Mouse (Mus musculus) frontal cortex, adult (tissue): Measurements from ENCODE around the gene Rnaseh2a.

Experiments
- ATAC-seq: cut with Nextera tagmentation; 2 replicates; pipeline ENCODE4 v1.9.2; 2017; ENCODE audit warnings: mild to moderate bottlenecking, moderate library complexity, mixed read lengths; ENCODE audit not compliant: low TSS enrichment

Gene Rnaseh2a

DNA sequence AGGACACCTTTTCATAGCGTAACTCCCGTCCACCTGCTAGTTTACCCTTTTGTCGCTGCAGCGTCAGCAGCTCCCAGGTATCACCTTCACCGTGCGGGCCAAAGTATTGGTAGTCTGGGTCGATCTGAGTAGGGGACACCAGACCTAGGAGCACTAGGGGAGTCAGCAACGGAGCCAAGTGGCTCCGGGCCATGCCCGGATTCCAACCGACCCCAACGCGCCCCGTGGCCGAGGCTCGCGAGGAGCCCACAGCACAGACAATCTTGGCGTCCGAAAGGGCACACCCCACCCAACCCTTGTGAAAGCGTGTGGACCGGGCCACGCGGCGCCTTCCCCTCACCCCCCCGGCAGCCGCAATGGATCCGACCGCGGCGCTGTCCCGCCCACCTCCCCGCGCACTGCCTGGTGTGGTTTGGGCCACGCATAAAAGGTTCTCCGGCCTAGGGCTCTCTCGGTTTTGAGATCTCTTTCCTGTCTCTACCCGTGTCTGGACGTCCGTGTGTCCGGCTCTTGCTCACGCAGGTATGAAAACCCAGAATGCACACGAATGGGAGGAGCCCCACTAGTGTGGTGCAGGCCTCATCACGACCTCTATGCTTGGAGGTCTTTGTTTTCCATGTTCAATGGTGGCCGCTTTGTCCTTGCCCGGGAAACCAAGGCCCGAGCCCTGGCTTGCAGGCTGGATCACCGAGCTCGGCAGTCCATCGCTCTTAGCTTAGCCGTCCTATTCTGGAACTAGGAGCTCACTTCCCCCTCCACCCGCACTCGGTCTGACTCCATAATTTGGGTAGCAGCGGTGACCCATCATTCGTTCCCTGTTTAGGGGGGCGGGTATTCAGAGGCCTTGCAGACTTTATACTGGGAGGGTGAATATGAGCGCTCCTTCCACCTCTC lies at the start of gene Rnaseh2a, which contains the start of the genes Gm49661 and Prdx2:
Gene Rnaseh2a (minus strand): TSS at position 527 of the 894 bp plus-strand sequence.
Gene Gm49661 (minus strand): TSS at position 193 of the 894 bp plus-strand sequence.
Gene Prdx2 (plus strand): TSS at position 347 of the 894 bp plus-strand sequence.
- ATAC-seq = peak; percentile 56

- no peak for ATAC-seq
These were observed 47.6 kb upstream of the Rnaseh2a start for GRCm38 (mm10) chr8:85017209-85017608.

- no peak for ATAC-seq
These were observed 47.2 kb upstream of the Rnaseh2a start for GRCm38 (mm10) chr8:85016724-85017123.

DNA sequence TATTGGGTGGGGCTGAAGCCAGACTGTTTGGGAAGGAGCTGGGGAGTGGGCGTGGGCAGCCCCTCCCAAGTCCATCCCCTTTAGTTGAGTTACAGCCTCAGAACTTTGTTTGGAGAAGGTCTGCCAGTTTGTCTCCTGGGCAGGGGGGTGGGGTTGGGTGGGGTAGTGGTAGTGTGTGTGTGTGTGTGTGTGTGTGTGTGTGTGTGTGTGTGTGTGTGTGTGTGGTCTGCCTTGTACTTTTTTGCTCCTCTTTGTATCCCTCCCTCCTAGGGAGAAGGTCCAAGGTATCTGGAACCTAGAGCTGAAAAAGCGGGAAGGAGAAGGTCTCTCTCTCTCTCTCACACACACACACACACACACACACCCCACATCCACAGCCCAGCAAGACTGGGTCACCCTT lies 44.9 kb upstream of the Rnaseh2a start, which contains the start of gene Best2:
Gene Best2 (minus strand): TSS at position 101 of the 400 bp plus-strand sequence.
- no peak for ATAC-seq

DNA sequence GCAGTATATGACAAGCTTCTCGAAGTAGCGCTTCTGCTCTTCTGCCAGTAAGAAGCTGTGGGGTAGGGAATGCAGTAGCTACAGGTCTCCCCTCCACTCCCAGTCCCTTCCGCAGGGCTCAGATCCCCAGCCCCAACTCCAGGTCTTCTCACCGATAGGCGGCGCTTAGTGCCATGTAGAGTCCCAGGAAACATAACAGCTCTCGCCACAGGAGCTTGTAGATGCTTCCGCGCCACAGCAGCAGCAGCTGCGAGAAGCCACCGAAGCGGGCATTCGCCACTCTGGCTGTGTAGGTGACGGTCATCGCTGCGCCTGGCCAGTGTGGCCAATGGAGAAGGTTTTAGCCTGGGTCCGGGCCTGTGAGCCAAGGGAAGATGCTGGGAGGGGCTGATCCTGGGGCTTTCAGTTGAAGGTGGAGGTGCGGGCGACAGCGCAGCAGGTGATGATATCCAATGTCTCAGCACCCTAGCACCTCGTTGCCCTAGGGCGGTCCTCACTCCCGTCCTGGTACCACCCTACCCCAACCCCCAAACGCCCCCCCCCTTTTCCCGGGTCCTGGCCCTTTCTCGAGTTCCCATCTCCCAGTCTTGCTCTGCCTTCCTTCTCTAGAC lies 43.8 kb upstream of the Rnaseh2a start:
- ATAC-seq = peak; percentile 97

- ATAC-seq = no peak
These were observed 41.7 kb upstream of the Rnaseh2a start for GRCm38 (mm10) chr8:85011242-85011641.

DNA sequence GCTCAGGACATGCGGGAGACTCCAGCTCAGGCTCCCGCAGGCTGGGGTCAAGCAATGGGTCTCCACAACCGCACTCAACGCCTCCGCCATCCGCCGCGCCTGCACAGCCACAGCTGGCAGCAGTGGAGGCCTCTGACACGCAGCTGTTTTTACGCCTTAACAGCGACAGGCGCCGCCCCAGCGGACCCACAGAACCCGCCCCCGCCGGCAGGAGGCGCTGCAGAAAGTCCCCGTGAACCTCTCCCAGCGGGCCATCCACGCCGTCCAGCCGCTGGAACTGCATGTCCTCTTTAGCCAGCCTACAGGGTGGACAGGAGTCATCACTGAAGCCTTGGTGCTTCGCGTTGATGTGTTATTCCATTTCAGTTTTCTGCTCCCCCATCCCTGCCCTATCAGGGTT lies 38.1 kb upstream of the Rnaseh2a start:
- no peak for ATAC-seq

DNA sequence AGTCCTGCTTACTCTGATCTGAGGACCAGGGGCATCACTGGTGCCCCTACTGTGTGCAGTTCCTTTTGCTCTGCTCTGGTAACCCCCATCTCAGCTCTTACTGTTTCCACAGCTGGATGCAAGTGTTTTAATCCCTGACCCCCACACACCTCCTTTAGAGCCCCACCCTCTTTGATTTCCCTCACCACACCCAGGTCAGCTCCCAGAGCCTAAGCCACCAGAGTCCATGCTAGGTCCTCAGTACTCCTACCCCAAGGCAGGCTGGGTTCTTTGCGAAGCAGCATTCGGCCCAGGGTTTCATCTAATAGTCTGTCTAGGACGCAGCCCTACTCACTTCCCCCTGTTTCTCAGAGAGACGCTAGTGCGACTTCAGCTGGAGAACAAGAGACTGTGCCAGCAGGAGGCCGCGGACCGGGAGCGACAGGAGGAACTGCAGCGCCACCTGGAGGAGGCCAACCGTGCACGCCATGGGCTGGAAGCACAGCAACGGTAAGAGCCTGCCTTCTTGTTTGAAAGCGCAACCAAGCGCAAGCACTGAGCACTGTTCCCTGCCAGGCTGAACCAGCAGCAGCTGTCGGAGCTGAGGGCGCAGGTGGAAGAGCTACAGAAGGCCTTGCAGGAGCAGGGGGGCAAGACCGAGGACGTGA lies 28.2 kb upstream of the Rnaseh2a start:
- peak; percentile 94 for ATAC-seq

DNA sequence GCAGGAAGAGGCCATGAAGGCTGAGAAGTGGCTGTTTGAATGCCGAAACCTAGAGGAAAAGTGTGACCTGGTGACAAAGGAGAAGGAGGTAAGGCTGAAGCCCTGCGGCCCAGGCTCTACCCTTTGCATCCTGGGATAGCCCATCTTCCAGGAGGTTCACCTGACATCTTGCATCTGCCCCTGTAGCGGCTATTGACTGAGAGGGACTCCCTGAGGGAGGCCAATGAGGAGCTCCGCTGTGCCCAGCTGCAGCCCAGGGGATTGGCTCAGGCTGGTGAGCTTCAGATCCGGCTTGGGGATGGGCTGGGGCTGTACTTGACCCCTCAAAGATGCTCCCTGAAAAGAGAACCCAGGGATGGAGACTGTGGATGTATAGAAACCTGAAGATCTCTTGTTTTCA lies 27.4 kb upstream of the Rnaseh2a start:
- ATAC-seq = no peak

DNA sequence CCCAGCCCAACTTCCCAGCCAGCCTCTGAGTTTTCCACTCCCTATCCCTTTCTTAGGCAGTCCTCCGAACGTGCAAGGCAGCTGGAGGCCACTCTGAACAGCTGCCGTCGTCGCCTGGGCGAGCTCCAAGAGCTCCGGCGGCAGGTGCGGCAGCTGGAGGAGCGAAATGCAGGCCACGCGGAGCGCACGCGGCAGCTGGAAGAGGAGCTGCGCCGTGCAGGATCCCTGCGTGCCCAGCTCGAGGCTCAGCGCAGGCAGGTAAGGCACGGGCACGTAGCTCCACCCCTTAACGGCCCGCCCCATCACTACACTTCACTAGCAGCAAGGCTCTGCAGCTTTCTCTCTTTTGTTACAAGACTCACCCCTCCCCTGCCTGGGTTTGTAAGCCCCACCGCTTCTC lies 26.1 kb upstream of the Rnaseh2a start:
- ATAC-seq = no peak

DNA sequence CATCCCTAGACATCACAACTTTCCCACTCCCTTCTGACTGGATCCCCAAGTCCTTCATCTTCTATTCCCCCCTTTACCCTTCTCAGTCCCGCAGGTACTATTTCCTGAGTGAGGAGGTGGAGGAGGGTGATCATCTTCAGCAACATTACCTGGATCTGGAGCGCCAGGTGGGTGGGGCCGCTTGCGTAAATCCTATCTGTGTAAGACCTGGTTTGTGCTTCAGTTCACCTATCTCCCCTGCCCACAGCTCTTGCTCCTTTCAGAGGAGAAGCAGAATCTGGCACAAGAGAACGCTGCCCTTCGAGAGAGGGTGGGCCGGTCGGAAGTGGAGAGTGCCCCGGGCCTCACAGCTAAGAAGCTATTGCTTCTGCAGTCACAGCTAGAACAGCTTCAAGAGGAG lies 24.8 kb upstream of the Rnaseh2a start:
- ATAC-seq = no peak

GRCm38 (mm10) chr8:84990836-84991235 lies 21.3 kb upstream of the Rnaseh2a start:
- no peak for ATAC-seq

GRCm38 (mm10) chr8:84990349-84990748 lies 20.8 kb upstream of the Rnaseh2a start, which contains the start of gene Hook2:
Gene Hook2 (plus strand): TSS chr8:84990603.
- ATAC-seq = peak; percentile 67

GRCm38 (mm10) chr8:84989810-84990209 lies 20.2 kb upstream of the Rnaseh2a start:
- peak; percentile 18; the same call in 1 of the 2 replicates for ATAC-seq

- ATAC-seq = no peak
These were observed 19.8 kb upstream of the Rnaseh2a start for GRCm38 (mm10) chr8:84989311-84989731.

DNA sequence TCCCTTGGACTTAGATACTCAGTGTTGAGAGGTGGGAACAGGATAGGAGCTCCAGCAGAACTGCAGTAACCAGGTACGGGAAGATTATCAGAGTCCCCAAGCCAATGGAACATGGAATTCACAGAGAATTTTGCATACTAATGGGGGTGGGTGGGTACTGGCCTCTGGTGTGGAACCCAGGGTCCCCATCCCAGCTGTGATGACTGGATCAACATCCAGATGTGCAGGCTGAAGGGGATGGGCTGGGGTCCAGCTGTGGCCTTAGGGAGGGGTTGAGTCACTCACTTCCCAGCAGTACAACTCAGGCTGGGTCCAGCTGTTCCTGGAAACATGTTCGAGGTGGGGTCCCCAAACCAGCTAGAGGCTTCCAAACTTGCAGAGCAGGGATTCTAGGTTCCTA lies 18.3 kb upstream of the Rnaseh2a start:
- ATAC-seq = no peak

DNA sequence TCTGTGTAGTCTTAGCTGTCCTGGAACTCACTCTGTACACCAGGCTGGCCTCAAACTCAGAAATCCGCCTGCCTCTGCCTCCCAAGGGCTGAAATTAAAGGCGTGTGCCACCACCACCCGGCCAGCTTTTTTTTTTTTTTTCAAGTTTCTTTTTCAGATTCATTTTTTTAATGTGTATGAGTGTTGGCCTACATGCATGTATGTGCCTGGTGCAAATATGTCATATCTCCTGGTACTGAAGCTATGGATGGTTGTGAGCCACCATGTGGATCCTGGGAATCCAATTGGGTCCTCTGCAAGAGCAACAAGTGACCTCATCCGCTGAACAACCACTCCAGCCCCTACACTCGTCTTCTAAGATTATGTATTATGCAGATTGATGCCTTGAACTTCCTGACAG lies 17.8 kb upstream of the Rnaseh2a start:
- ATAC-seq = no peak

DNA sequence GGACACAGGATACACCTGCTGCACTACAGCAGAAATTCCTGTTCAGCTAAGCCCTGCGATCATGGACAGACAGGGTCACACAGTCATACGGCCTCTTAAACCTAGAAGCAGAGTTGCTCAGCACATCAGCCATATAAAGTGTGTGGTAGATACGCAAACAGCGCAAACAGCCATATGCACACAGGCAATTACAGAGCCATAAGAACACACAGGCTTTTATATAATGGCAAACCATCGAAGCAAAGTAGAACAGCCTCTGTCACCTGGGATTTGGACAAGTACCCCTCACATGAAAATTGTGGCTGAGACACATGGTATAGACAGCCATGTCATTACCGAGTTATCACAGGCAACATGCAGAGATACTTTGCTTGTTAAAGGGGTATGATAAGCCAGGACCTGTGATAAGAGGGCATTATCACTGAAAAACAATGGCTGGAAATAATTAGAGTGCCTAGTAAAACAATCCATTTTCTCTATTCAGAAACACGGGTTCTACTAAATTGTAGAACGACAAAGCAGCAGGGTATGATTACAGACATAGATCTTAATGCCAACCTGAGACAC lies 16.9 kb upstream of the Rnaseh2a start:
- 0 out of 2 replicates have a peak, but pooled peaks have one; percentile 1 for ATAC-seq

DNA sequence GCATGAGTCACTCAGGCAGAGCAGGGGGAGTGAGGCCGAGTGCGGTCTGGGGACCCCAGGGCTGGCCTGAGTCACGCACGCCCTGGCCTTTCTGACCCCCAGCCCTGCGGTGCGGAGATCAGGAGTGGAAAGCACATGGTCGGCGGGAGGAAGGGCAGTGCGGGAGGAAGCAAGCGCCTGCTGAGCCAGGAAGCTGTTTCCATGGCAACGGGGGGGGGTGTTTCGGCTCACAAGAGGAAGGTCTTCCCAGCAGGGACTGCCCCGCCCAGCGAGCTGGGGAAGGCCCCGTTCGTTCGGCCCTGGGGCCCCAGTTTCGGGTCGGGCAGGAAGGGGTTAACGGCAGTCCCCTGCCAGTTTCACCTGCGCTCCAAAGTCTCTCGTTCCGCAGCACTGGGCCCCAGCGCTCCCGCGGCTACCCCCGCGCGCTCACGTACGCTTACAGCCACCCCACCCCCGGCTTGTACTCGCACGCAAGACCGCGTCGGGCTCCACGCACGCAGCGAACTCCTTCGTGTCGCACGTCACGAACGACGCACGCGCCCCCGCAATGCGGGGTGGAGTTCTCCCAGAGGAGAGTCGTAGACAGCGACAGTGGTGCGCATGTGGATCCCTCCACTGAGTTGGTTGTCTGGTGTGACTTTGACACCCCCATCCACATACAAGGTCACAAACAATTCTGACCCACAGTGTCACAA lies 16.3 kb upstream of the Rnaseh2a start:
- ATAC-seq = peak; percentile 72

DNA sequence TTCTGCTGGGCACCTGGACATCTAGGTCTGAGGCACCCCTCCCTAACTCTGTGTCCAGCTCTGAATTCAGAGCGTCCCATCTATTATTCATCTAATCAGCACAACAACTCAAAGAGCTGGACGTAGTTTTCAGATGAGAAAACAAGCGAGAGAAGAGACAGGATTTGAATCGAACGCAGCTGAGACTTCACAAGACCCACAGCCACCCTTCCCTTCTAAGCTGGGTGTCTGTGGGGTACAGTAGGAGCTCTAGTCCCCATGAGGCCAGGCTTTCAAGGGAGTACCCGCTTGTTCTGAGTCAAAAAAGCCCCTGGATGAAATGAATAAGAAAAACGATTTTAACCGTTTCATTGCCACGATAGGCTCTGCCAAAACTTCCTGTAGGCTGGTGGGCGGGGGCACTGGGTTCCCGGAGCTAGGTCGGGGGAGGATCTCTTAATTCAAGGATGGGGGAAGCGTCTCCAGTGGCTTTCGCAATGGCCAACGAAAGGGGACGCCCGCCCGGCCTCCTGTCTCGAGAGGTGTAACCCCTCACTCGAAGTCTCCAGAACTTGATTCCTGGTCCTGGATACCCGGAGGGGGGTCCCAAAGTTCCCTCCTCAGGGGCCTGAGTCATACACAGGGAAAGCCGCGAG lies 15.6 kb upstream of the Rnaseh2a start:
- ATAC-seq = peak; percentile 0; the same call in 1 of the 2 replicates
